Mouse (Mus musculus): Measurements from ENCODE around the gene Mrrf.

DNA sequence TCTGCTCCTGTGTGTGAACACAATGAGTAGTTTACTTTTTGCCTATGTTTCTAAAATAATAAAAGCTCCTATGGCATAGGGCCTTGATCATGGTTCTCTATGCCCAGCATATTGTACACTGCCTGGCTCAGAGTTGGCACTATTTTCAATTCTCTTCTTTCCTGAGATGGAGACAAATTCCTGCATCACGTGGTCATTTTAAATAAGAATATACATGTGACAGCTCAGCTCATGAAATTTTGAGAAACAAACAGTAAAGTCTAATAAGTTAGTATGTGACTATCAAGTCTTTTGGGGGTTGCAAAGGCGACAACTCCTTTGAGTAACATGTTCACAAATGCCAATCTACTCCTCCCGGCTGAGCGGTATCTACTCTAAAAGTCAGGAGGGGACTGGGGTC lies 302 bp upstream of the Mrrf start:
- no peak for TF ChIP-seq CTCF (IDR thresholded peaks at IDR 0.05; ENCODE audit: low read depth)
- TF ChIP-seq EP300 (IDR thresholded peaks at IDR 0.05; ENCODE audit: low read depth): no peak

Measured in liver, postnatal 0 days (tissue).